Mouse (Mus musculus) limb, embryonic 15.5 days (tissue): ENCODE data around the gene Abtb2. TPM values are rescaled to one million over a fixed set of nuclear protein-coding genes. Genes with fewer than 3 reads are reported as not detected.
"Not testable (repeated sequence)": the region's sequence is repeated elsewhere in the genome, so short reads cannot be mapped to it uniquely, and the experiment has no call there.

ENCODE experiments used
- ATAC-seq: fragments of 200-750 bp; cut with Nextera tagmentation; 2 replicates; pipeline ENCODE4 v1.8.0; 2017; ENCODE audit warnings: low read depth, moderate TSS enrichment; ENCODE audit not compliant: insufficient number of reproducible peaks, low FRiP score, low TSS enrichment
- H3K27ac ChIP-seq: fragments of 300-500 bp; sonication (generic); 2 replicates; pipeline ENCODE4 v1.5.1; 2015; ENCODE audit warnings: moderate library complexity, mild to moderate bottlenecking, inconsistent platforms
- H3K27me3 ChIP-seq: fragments of 300-500 bp; sonication (generic); 2 replicates; pipeline ENCODE4 v1.6.1; 2015; ENCODE audit warnings: inconsistent platforms
- H3K36me3 ChIP-seq: fragments of 300-500 bp; sonication (generic); 2 replicates; pipeline ENCODE4 v1.6.1; 2015; ENCODE audit warnings: inconsistent platforms
- H3K4me1 ChIP-seq: fragments of 300-500 bp; sonication (generic); 2 replicates; pipeline ENCODE4 v1.6.1; 2015; ENCODE audit warnings: inconsistent platforms
- H3K4me2 ChIP-seq: fragments of 300-500 bp; sonication (generic); 2 replicates; pipeline ENCODE4 v1.6.1; 2015; ENCODE audit warnings: mild to moderate bottlenecking, inconsistent platforms
- H3K4me3 ChIP-seq: fragments of 300-500 bp; sonication (generic); 2 replicates; pipeline ENCODE4 v1.5.1; 2015; ENCODE audit warnings: mild to moderate bottlenecking, inconsistent platforms
- H3K9ac ChIP-seq: fragments of 300-500 bp; sonication (generic); 2 replicates; pipeline ENCODE4 v1.6.1; 2015; ENCODE audit warnings: inconsistent platforms
- H3K9me3 ChIP-seq: fragments of 300-500 bp; sonication (generic); 2 replicates; pipeline ENCODE4 v1.6.1; 2016; ENCODE audit warnings: inconsistent platforms
- WGBS: fragments of 180-500 bp; shearing (Covaris S2); methylation state at CpG from one replicate; pipeline ENCODE4 v1.1.7; 2015; 5-methylcytosine and 5-hydroxymethylcytosine counted together
- polyA plus RNA-seq: library from polyadenylated mRNA; unstranded; fragments of >200 nt; fragmentation: Nextera tagmentation; extraction: Ambion mirVana; gene quantifications from 2 replicates; pipeline ENCODE4 v1.2.1, GENCODE M21; 2015

The Abtb2 gene
- polyA plus RNA-seq: 16.7 and 16.9 TPM in 2 replicates

- ATAC-seq: peak; percentile 96
- Histone ChIP-seq H3K27me3 (no peaks in the 10 kb centered on the region), H3K4me3 (peak within 1 kb of the TSS; percentile 61), H3K4me2 (peak within 1 kb of the TSS; percentile 89), H3K9me3 (no peaks in the 10 kb centered on the region), H3K27ac (peak within 1 kb of the TSS; percentile 89), H3K36me3 (no peaks in the 10 kb centered on the region), H3K4me1 (peaks cover 49% of the 10 kb centered on the region), H3K9ac (peak within 1 kb of the TSS; percentile 80)
- WGBS: under 1% methylated on average over 34 of the region's 34 CpGs
Observed at GRCm38 (mm10) chr2:103565732-103566422, at the start of gene Abtb2. Gene Abtb2 (plus strand): TSS chr2:103566310.

- no peaks in the 10 kb centered on the region for H3K9me3 ChIP-seq
- no peak overlapping the region for H3K4me2 ChIP-seq
- H3K4me1 ChIP-seq: no peaks in the 10 kb centered on the region
- no peaks in the 10 kb centered on the region for H3K36me3 ChIP-seq
- no peaks in the 10 kb centered on the region for H3K27me3 ChIP-seq
- H3K4me3 ChIP-seq: no peak overlapping the region
- H3K9ac ChIP-seq: no peak overlapping the region
- no peak for ATAC-seq
- 37% methylated on average over 1 of the region's 1 CpGs for WGBS
- H3K27ac ChIP-seq: no peak overlapping the region
Observed at GRCm38 (mm10) chr2:103516472-103516871, 49.6 kb upstream of the Abtb2 start.

- Histone ChIP-seq H3K4me2 (no peak overlapping the region), H3K4me1 (no peaks in the 10 kb centered on the region), H3K9ac (no peak overlapping the region), H3K27me3 (no peaks in the 10 kb centered on the region), H3K27ac (no peak overlapping the region), H3K36me3 (no peaks in the 10 kb centered on the region), H3K9me3 (no peaks in the 10 kb centered on the region), H3K4me3 (no peak overlapping the region)
- 83% methylated on average over 1 of the region's 1 CpGs for WGBS
- no peak for ATAC-seq
Observed at GRCm38 (mm10) chr2:103525596-103525995, 40.5 kb upstream of the Abtb2 start.

- H3K36me3 ChIP-seq: no peaks in the 10 kb centered on the region
- H3K4me2 ChIP-seq: no peak overlapping the region
- H3K4me3 ChIP-seq: no peak overlapping the region
- H3K9me3 ChIP-seq: no peaks in the 10 kb centered on the region
- 7% methylated on average over 2 of the region's 2 CpGs for WGBS
- H3K9ac ChIP-seq: no peak overlapping the region
- no peaks in the 10 kb centered on the region for H3K27me3 ChIP-seq
- ATAC-seq: no peak
- H3K27ac ChIP-seq: no peak overlapping the region
- no peaks in the 10 kb centered on the region for H3K4me1 ChIP-seq
Observed at GRCm38 (mm10) chr2:103547132-103547531, 19.0 kb upstream of the Abtb2 start.

- not testable (repeated sequence) for H3K9ac ChIP-seq, H3K4me1 ChIP-seq, H3K27ac ChIP-seq, ATAC-seq, H3K9me3 ChIP-seq, H3K36me3 ChIP-seq, H3K4me2 ChIP-seq, H3K4me3 ChIP-seq, H3K27me3 ChIP-seq
- WGBS: 85% methylated on average over 2 of the region's 2 CpGs
Observed at GRCm38 (mm10) chr2:103550301-103550700, 15.8 kb upstream of the Abtb2 start.

GRCm38 (mm10) chr2:103554041-103554440, 12.1 kb upstream of the Abtb2 start:
- 44% methylated on average over 2 of the region's 2 CpGs for WGBS
- Histone ChIP-seq H3K27me3 (no peaks in the 10 kb centered on the region), H3K4me2 (no peak overlapping the region), H3K27ac (no peak overlapping the region), H3K9me3 (no peaks in the 10 kb centered on the region), H3K36me3 (no peaks in the 10 kb centered on the region), H3K4me1 (no peaks in the 10 kb centered on the region), H3K9ac (no peak overlapping the region), H3K4me3 (no peak overlapping the region)
- ATAC-seq: no peak

- Histone ChIP-seq H3K27ac (no peak overlapping the region), H3K27me3 (no peaks in the 10 kb centered on the region), H3K4me1 (no peaks in the 10 kb centered on the region), H3K9ac (no peak overlapping the region), H3K4me2 (no peak overlapping the region), H3K9me3 (no peaks in the 10 kb centered on the region), H3K4me3 (no peak overlapping the region), H3K36me3 (no peaks in the 10 kb centered on the region)
- 62% methylated on average over 10 of the region's 10 CpGs for WGBS
- no peak for ATAC-seq
Observed at GRCm38 (mm10) chr2:103556125-103556877, 9.8 kb upstream of the Abtb2 start.

GRCm38 (mm10) chr2:103560955-103561354, 5.2 kb upstream of the Abtb2 start:
- H3K36me3 ChIP-seq: no peaks in the 10 kb centered on the region
- no peak for ATAC-seq
- H3K27ac ChIP-seq: no peak overlapping the region
- WGBS: 70% methylated on average over 4 of the region's 4 CpGs
- H3K9me3 ChIP-seq: no peaks in the 10 kb centered on the region
- no peak overlapping the region for H3K9ac ChIP-seq
- H3K4me2 ChIP-seq: no peak overlapping the region
- no peaks in the 10 kb centered on the region for H3K27me3 ChIP-seq
- H3K4me3 ChIP-seq: no peak overlapping the region
- H3K4me1 ChIP-seq: peaks cover 10% of the 10 kb centered on the region

- peaks cover 35% of the 10 kb centered on the region for H3K4me1 ChIP-seq
- H3K9ac ChIP-seq: no peak overlapping the region
- H3K4me3 ChIP-seq: peak overlapping the region; percentile 61
- 11% methylated on average over 8 of the region's 8 CpGs for WGBS
- ATAC-seq: no peak
- H3K9me3 ChIP-seq: no peaks in the 10 kb centered on the region
- no peaks in the 10 kb centered on the region for H3K27me3 ChIP-seq
- H3K36me3 ChIP-seq: no peaks in the 10 kb centered on the region
- H3K4me2 ChIP-seq: peak overlapping the region; percentile 89
- no peak overlapping the region for H3K27ac ChIP-seq
Observed at GRCm38 (mm10) chr2:103564427-103565023, 1.6 kb upstream of the Abtb2 start.

- H3K9me3 ChIP-seq: no peaks in the 10 kb centered on the region
- peaks cover 42% of the 10 kb centered on the region for H3K4me1 ChIP-seq
- no peak for ATAC-seq
- WGBS: under 1% methylated on average over 22 of the region's 22 CpGs
- no peaks in the 10 kb centered on the region for H3K36me3 ChIP-seq
- peak overlapping the region; percentile 61 for H3K4me3 ChIP-seq
- H3K4me2 ChIP-seq: peak overlapping the region; percentile 89
- peak overlapping the region; percentile 51; the same call in 1 of the 2 replicates for H3K27ac ChIP-seq
- 0 out of 2 replicates have a peak overlapping the region, but pooled peaks have one; percentile 7 for H3K9ac ChIP-seq
- H3K27me3 ChIP-seq: no peaks in the 10 kb centered on the region
Observed at GRCm38 (mm10) chr2:103565171-103565591, 929 bp upstream of the Abtb2 start.

- Histone ChIP-seq H3K36me3 (no peaks in the 10 kb centered on the region), H3K27ac (peak overlapping the region; percentile 89), H3K4me2 (peak overlapping the region; percentile 89), H3K9ac (peak overlapping the region; percentile 80), H3K27me3 (no peaks in the 10 kb centered on the region), H3K9me3 (no peaks in the 10 kb centered on the region), H3K4me3 (peak overlapping the region; percentile 61), H3K4me1 (peaks cover 52% of the 10 kb centered on the region)
- peak; percentile 67 for ATAC-seq
- under 1% methylated on average over 40 of the region's 40 CpGs for WGBS
Observed at GRCm38 (mm10) chr2:103566423-103566712, 258 bp downstream of the Abtb2 start.
